Mouse (Mus musculus) heart, postnatal 0 days (tissue): ENCODE measurements around the gene Ctnnd1.

Experiments used
- CTCF ChIP-seq: IDR thresholded peaks from 2 replicates; pipeline ENCODE4 v1.5.1; 2016; ENCODE audit warnings: antibody characterized with exemption, control low read depth, low read depth
- EP300 ChIP-seq: IDR thresholded peaks from 2 replicates; pipeline ENCODE4 v1.6.1; 2016; ENCODE audit warnings: antibody characterized with exemption, low read depth

GRCm38 (mm10) chr2:84653354-84653753 is 2.8 kb upstream of the Ctnnd1 start:
- TF ChIP-seq EP300 = no peak
- TF ChIP-seq CTCF = peak; percentile 24; the same call in 1 of the 2 replicates
